Mouse (Mus musculus) heart, adult 8-10 months (tissue): ENCODE data around the gene Mei1. TPM values are rescaled to one million over a fixed set of nuclear protein-coding genes. Genes with fewer than 3 reads are reported as not detected.

ENCODE experiments used
- DNase-seq: peaks from one replicate; pipeline ENCODE4 v3.0.0; 2022; ENCODE audit warnings: low spot score
- total RNA-seq, 4 experiments: library from RNA; stranded (reverse); gene quantifications; 2 replicates each; pipeline ENCODE4 v1.2.4; 2022

Gene Mei1
- total RNA-seq, 4 experiments from 2014 or later, result not detected

DNA sequence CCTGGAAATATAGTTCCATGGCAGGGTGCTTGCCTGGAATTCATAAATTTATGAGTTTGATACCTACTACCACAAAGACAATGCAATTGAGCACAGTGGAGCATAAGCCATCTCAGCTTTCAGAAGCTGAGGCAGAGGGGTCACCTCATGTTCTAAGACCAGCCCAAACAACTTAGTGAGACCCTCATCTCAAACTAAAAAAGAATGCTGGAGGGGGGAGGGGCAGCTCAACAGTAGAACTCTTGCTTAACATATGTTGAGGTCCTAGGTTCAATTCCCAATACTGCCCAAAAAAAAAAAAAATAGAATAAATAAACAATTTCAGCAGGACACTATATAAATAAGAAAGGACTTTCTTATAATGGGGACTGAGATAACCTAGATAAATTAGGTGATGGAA, 80.2 kb downstream of the Mei1 start:
- DNase-seq, result no peak

DNA sequence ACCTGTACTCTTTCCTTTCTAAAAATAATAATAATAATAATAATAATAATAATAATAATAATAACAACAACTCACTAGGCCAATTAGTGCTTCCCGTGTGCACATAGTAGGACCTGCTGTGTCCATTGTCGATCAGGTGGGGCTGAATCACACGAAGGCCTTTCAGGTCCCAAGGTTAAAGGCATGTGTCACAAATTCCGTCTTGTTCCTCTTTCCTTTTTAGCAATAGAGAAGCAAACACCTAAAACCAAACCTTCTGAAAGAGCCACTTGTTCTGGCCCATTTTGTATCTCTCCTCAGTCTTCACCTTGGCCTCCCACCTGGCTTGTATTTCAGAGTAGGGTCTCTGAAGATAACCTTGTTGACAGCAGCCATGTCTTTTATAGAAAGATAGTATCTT, 81.4 kb downstream of the Mei1 start:
- no peak for DNase-seq

DNA sequence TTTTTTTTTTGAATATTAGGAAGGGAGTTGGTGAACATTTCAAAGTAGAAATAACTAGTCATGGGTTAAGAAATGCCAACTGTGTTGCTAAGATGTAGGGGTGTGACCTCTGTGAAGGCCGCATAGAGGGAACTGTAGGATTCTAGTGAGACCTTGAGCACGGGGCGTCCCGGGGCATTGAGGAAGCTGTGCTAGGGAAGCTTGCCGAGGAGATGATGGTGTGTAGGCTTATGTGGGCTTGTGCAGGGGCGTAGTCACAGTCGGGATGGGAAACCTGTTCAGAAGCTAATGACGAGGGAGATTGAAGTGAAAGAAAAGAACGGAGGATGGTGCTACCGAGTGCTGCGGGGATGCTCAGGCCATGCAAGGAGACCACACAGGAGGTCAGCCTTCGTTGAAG, 82.2 kb downstream of the Mei1 start:
- DNase-seq, result no peak

DNA sequence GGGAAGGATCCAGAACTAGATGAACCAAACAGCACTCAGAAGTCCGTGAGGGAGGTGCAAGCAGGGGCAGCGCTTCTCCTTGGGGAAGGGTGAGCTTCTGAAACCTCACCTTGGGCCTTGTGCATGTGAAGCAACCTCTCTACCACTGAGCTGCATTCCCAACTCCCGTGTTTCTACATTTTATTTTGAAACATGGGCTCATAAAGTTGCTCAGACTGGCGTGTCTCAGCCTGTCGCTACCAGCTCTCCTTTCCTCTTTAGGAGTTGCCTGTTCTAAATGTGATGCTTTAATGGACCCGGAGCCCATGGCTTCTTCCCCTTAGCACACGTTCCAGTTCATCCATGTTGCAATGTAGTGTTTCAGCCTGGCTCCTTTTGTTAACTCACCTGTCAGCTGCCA, 82.6 kb downstream of the Mei1 start:
- no peak for DNase-seq

DNA sequence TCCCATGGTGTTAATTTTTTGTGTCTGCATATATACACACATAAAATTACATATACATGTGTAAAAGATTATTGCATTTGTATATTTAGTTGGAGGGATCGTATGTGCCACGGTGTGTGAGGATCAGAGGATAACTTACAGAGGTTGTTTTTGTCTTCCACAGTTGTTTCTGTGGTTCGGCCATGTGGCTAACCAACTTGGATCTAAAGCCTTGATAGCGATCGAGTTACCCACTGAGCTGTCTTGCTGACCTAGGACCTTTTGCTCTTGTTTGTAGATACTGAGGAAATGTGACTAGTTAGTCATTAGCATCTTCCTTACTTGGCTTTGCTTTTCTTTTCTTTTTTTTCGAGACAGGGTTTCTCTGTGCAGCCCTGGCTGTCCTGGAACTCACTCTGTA, 86.5 kb downstream of the Mei1 start:
- DNase-seq, result no peak

DNA sequence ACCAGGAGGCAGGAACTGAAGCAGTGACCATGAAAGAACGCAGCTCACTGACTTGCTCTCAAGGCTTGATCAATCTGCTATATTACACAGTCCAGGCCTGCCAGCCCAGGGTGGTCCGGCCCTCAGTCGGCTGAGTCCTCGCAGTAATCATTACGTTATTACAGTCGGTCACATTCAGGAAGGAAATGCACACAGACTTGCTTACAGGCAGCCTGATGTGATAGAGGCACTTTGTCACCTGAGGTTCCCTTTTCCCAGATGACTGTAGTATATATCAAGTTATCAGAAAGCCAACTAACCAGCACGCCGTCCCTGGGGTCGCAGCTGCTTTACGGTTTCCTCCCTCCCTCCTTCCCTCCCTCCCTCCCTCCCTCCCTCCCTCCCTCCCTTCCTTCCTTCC, 87.1 kb downstream of the Mei1 start:
- DNase-seq, result no peak

DNA sequence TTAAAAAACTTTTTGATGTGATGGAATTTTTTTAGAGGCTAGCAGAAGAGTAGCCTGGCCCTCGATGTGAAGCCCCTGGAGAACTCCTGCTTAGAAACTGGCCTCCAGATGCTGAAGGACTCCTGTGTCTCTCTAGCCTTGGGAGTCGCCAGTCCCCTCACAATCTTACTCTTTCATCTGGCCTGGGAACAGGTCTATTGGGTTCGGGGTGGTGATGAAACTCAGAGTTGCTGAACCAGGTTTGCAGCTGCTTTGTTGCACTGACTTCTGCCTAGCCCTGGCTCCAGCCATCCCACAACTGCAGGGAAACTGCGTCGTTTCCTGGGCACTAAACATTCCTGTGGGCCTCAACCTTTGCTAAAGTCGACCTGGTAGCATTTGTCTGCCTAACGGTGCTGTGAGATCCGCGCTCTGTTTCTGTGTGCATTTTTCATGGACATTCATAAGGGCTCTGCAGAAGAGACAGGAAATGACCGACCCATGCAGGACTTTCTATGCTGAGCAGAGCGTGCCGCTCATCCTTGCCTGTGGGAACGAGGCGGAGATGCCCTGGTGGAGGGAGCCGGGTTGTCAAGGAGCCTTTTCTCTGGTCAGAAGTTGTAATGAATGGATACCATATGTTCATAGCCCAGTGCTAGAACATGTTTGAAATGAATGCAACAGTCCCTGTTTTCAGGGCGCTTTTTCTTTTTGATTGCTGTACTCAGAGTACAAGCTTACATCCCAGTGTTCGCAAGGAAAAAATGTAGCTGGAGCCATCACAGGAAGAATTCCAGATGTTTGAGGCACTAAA, 88.6 kb downstream of the Mei1 start:
- DNase-seq, result no peak

DNA sequence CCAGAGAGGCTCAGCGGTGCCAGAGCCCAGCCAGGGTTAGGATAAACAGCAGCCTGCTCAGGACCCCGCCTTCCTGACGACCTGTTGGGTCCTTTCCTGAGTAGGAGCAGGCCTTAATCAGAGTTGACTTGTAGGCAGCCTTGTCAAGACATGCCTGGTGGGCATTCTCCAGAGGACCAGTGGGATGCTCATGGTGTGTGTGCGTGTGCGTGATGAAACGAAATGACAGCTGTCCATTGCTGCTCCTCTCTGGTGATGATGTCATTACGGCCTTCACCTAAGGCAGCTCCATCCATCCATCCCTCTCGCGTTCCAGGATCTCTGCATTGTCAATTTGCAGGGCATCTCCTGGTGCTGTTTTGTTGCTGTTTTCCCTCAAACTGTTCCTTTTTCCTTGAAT, 89.7 kb downstream of the Mei1 start:
- no peak for DNase-seq

DNA sequence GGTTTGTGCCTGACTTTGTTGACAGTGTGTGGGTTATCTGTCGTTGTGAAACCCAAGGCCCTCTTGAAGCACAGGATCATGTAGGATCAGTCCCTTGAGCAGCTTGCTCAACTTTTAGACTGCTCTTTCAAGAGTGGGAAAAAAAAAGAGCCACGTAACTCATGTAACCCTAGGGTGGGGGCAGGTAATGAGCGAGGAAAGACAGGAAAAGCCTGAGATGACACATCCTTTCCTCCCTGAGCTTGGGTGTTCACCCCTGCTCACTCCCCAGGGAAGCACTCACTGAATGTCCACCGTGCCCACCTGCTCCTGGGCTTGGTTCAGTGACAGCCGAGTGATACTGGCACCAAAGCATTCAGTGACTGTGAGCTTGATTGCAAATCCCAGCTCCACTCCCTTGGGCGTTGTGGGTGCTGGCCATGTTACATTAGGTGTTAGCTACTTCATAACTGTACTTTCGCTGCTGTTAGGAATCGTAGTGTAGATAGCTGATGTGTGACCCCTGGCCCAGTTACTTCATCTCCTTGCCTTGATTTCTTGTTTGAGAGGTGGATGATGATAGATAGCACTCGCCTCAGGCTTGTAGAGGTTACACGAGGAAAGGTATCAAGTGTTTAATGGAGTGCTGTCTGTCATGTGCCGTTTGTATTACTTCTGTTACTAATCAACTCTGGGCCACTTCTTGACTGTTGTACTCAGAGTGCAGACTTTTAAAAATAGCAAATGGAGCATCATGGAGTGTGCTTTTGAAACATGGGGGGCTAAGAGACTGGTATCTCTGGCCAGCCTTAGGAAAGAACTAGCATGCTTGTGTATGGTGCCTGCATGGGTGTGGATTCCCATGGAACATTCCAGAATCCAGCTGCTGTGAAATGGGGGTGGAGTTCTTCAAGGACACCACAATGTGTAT, 91.2 kb downstream of the Mei1 start:
- no peak for DNase-seq

DNA sequence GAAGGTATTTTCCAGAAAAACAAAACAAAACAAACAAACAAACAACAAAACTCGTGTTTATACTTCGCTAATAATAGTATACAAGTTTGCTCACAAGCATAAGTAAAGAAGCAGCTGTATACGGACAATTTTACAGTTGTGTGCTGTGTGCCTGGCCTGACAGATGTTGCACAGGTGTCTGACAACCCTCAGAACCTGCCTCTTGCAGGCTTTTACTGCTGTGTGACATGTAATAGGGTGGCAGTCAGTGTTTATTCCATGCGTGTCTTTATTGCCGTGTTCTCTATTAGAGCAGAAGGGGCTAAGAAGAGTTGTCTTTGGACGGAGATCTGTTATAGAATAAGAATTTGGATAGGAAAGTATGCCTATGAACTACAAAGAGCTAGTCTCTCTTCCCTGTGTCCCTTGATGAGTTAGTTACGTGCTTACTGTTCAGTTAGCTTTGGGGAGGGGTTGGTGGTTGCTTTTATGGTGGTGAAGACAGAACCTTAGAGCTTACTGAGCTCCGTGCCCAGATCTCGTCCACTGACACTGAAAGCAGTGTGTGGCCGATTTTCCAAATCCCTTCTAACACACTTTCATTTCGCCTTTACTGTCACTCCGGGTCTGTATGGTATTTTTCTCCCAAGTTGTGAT, 92.3 kb downstream of the Mei1 start:
- DNase-seq, result no peak

DNA sequence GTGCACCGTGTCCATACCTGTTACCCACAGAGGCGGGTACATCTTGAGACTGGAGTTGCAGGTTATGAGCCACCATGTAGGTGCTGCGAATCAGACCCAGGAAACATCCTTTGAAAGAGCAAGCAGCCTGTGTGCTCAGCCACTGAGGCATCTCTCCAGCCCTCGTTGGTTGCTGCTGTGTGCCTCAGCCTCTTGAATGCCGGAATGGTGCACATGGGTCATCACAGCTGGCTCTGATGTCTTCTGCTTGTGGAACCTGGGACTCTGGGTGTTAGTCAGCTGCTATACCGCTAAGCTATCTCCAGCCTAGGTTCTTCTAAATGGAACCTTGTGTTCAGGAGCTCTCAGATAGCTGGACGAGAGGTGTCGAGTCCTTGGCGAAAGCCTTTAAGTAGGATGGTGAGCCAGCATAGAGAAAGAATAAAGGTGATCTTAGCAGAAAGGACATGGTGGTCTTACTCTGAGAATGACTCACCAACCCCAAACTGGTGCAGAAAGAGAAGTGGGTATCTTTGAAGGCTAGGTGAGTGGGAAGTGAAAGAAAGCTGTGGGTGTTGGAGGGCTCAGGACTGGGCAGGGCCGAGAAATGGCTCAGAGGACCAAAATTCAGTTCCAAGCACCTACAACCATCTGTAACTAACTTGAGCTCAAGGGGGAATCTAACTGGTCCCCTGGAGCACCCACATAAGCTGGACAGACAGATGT, 93.7 kb downstream of the Mei1 start:
- no peak for DNase-seq

DNA sequence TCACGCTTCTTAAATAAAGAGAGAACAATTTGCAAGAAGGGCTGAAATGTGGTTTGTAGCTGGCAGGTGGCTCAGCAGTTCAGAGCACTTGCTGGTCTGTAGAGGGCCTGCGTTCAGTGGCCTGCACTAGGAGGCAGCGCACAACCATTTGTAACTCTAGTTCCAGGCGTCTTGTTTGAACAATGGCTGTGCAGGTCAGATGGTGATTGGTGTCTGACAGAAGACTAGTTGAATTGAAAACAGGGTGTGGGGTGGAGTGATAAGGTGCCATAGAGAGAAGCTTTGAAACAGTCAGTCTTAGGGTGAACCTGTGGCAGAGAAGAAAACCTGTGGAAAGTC, 94.2 kb downstream of the Mei1 start:
- DNase-seq, result no peak

DNA sequence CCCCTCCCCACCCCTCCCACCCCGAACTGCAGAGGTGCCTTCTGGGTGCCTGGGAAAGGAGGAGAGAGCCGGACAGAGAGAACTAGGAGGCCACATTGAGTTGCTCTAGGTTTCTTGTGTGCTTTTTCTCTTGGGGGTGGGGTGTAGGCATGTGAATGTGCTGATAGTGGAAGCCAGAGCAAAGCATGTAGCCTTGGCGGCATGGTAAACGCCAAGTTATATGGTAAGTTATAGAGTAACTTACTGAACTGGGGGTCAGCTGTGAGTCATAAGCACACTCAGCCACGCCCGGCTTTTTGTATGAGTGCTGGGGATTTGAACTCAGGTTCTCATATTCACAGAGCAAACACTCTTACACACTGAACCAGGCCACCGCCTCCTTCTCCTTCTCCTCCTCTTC, 94.7 kb downstream of the Mei1 start:
- DNase-seq, result no peak

DNA sequence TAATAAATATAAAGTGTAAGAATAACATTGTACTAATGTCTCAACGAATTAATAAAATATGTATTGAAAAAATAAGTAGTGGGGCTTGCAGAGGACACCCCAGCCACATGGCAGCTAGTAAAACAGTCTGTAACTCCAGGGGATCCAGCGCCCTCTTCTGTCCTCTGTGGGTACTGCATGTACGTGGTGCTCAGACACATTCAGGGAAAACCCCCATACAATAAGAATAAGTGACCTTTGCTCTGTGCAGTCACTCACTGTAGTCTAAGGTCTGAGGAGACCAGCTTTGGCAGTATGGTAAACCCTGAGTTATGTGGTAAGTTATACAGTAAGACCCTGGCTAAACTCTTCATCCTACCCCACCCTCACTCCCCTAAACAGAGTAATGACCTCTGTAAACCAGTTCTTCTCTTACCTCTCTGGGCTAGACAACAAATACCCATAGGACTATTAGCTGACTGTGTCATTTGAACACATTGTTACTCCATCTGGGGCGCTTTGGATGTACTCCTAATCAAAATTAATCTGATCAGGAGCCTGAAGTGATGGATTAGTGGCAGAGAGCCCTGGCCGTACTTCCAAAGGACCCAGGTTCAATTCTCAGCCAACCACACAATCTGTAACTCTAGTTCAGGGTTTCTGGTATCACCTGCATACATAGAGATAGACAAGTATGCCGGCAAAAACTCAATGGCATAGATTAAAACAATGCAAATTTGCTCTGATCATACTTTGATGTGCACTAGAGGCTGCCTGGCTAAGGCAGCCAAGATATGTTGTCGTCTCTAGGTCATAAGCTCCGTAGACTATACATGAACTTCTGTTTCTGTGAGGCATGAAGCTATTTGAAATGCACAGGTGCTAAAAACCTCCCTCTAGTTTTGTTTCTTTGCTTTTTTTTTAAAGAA, 95.8 kb downstream of the Mei1 start:
- peak; percentile 76 for DNase-seq

DNA sequence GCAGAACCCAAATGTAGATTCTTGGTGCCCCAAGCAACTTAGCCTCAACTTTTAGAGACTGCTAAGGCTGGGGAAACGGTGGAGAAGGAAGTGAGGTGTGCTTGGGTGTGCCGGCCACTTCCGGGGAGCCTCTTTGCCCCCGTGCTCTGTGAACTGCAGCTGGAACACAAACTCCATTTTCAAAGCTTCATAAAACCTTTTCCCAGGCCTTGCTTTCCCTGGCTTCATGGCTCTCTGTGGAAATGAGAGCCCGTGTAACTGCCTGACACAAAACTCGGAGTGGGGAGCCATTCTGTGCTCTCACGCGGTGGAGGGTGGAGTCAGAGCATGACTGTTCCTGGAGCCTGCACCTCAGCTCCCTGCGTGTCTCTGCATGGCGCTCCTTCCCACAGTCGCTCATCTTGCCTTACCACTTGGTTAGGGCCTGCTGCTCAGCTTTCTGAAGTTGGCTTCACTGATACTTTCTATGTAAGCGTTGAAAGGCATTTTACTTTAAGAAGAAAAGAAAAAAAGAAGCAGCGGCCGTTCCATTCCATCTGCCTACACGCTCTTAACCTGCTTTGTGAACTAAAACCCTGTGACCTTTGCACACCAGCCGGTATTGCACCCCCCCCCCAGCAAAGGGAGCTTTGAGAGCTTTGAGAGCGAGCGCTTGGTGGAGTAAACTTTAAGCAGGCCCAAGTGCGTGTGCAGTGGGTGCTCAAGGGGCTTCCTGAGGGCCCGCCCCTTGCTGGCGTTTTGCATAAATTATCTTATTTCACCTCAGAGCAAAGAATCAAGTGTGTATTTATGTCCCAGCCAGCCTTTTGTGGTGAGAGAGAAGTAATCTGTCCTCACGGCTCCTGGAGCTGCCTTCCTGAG, 96.7 kb downstream of the Mei1 start:
- no peak for DNase-seq

DNA sequence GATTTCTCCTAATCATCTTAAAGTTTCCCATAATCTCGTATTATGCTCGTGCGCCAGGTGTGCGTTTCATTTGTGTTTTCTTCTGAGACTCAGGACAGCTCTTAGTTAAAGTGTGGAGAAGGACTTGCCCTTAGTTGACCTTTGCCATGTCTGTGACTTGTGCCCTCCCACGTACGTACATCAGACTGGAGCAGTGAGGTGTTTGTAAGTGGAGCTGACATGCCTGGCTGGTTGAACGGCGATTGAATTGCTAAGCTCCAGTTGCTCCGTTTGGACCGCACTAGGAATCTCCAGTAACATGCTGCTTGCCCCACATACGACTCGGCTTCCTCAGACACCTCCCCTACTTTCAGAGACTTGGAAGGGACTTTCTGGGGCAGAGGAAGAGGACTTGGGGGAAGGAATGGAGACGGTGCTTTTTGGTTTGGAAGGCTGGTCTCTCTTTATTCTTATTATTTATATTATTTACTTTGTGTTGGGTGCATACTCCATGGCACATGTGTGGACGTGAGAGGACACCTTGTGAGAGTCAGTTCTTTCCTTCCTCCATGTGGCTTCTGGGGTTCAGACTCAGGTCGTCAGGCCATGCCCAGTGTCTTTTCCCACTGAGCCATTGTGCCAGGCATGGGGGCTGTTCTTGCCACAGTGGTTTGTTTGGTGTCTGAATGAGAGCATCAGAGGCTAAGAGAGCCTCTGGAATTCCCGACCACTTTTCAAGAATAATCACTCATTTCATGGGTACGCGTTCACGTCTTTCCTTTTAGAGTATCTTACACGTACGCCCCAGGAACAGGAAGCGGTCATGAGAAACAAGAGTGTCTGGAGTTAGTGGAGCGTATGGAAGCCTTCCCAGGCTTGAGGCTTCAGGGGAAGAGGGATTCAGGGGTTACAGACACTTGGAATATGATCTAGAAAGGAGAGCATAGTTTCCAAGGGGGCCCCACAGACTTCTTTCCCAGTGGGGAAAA, 97.7 kb downstream of the Mei1 start:
- DNase-seq, result no peak

DNA sequence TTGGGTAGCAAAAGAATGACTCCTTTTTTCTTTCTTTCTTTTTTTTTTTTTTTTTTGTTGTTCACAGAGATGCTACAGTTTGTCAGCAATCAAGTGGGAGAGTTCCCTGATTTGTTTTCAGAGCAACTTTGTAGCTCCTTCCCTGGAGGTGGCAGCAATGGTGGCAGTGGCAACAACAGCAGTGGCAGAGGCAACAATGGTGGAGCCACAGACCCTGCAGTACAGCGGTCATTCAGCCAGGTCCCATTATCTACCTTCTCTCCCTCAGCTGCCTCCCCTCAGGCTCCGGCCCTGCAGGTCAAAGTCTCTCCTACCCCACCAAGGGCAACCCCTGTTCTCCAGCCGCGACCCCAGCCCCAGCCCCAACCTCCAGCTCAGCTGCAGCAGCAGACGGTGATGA, 99.9 kb downstream of the Mei1 start:
- DNase-seq, result no peak

DNA sequence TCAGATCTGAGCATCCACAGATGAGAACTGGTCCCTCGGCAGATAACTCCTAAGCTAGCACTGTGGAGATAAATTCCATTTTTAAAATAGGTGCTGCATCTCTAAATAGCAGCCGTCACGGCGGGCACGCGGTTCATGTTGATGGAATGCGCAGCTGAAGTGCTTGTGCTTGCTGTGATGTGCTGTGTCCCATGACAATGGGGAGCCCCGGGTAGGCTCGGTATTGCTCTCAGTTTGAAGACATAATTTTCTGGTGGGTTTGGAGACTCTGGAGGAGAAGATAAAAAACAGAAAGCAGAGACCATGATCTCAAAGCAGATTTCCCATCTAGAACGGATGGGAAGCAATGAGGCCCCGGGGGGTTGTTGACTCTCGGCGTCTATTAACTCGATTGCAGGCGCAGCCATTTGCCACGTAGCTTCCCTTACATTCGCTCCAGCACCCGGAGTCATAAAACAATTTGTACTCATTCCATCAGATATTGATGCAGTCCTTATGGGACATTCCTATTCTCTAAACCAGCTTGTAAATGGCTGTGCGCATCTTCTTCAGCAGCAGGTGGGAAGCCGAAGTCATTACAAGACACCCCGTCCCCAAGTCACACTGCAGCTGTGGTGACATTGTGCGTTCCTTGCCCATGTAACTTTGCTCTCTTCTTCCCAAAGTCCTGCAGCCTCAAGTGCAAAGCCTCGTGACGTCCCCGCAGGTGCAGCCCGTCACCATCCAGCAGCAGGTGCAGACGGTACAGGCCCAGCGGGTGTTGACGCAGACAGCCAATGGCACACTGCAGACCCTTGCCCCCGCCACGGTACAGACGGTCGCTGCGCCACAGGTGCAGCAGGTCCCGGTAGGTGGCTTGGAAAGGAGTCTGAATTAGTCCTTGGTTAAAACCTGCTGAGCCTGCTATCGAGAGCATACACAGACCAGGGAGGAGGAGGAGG, 100.9 kb downstream of the Mei1 start:
- DNase-seq, result no peak
